Mouse (Mus musculus): Measurements from ENCODE around the gene Mapk6. TPM values are rescaled to one million over a fixed set of nuclear protein-coding genes. Genes with fewer than 3 reads are reported as not detected.

Gene Mapk6
- polyA plus RNA-seq, 1 experiment from 2014 or later, result 36.5 TPM

GRCm38 (mm10) chr9:75334440-75334839 lies 75.4 kb downstream of the Mapk6 start:
- ATAC-seq, result no peak
- Histone ChIP-seq H3K9ac (no peak overlapping the region), H3K27ac (no peak overlapping the region), H3K27me3 (replicated peaks) (no peaks in the 10 kb centered on the region), H3K36me3 (no peaks in the 10 kb centered on the region), H3K4me3 (no peak overlapping the region), H3K9me3 (replicated peaks) (no peaks in the 10 kb centered on the region), H3K4me2 (no peak overlapping the region), H3K4me1 (no peaks in the 10 kb centered on the region)
- 57% methylated on average over 4 of the region's 4 CpGs for WGBS (ENCODE audit: insufficient replicate concordance)

GRCm38 (mm10) chr9:75330821-75331220 lies 79.0 kb downstream of the Mapk6 start:
- Histone ChIP-seq H3K36me3 (no peaks in the 10 kb centered on the region), H3K27ac (no peak overlapping the region), H3K27me3 (replicated peaks) (no peaks in the 10 kb centered on the region), H3K9me3 (replicated peaks) (no peaks in the 10 kb centered on the region), H3K4me2 (no peak overlapping the region), H3K4me3 (no peak overlapping the region), H3K9ac (no peak overlapping the region), H3K4me1 (no peaks in the 10 kb centered on the region)
- ATAC-seq, result no peak
- WGBS (ENCODE audit: insufficient replicate concordance), result 73% methylated on average over 8 of the region's 8 CpGs

GRCm38 (mm10) chr9:75328047-75328446 lies 81.8 kb downstream of the Mapk6 start:
- Histone ChIP-seq H3K4me3 (no peak overlapping the region), H3K9me3 (replicated peaks) (no peaks in the 10 kb centered on the region), H3K4me1 (no peaks in the 10 kb centered on the region), H3K4me2 (no peak overlapping the region), H3K9ac (no peak overlapping the region), H3K27me3 (replicated peaks) (no peaks in the 10 kb centered on the region), H3K27ac (no peak overlapping the region), H3K36me3 (no peaks in the 10 kb centered on the region)
- ATAC-seq, result no peak
- 93% methylated on average over 3 of the region's 3 CpGs for WGBS (ENCODE audit: insufficient replicate concordance)

DNA sequence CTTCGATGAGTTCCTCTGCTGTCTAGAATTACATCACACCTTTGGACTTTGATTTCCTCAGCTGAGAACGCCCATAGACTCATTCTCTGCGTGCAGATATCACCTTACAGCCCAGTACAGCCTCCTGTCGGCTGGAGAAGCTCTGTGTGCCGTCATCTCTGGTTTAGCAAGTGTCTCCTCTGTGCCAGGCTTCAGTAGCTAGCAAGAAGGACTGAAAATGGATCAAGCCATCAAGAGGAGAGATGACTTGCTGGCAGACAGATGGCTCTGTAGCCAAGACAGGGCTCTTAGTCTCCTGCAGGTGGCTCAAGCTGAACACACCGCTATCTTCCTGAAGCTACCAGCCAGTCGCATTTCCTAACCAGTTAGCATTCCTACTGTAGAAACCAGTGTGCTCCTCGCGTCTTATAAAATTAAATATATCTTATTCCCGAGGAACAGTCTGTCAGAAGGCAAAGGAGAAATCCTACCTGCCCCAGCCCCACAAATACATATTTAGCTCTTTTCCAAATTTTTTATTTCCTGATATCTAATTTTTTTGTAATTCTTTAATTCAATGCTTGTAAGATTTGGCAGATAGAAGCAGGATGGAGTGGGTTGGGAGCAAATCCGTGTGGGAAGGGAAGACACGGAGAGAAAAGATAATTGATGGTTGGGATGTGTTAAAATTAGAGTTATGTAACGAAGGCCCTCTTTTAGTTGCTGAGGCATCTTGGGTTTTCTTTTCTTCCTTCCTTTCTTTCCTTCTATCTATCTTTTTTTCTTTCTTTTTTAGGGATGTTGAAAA lies 87.5 kb downstream of the Mapk6 start:
- no peaks in the 10 kb centered on the region for H3K9me3 ChIP-seq (replicated peaks)
- ATAC-seq, result no peak
- H3K4me1 ChIP-seq, result no peaks in the 10 kb centered on the region
- no peak overlapping the region for H3K9ac ChIP-seq
- H3K4me3 ChIP-seq, result no peak overlapping the region
- H3K36me3 ChIP-seq, result no peaks in the 10 kb centered on the region
- no peaks in the 10 kb centered on the region for H3K27me3 ChIP-seq (replicated peaks)
- 61% methylated on average over 13 of the region's 13 CpGs for WGBS (ENCODE audit: insufficient replicate concordance)
- no peak overlapping the region for H3K4me2 ChIP-seq
- no peak overlapping the region for H3K27ac ChIP-seq

- no peak overlapping the region for H3K27ac ChIP-seq
- 69% methylated on average over 3 of the region's 3 CpGs for WGBS (ENCODE audit: insufficient replicate concordance)
- no peaks in the 10 kb centered on the region for H3K36me3 ChIP-seq
- peaks cover 11% of the 10 kb centered on the region; the same call in 1 of the 2 replicates for H3K27me3 ChIP-seq (replicated peaks)
- H3K4me1 ChIP-seq, result peaks cover 7% of the 10 kb centered on the region; the same call in 1 of the 2 replicates
- no peak for ATAC-seq
- H3K4me3 ChIP-seq, result no peak overlapping the region
- no peak overlapping the region for H3K9ac ChIP-seq
- no peaks in the 10 kb centered on the region for H3K9me3 ChIP-seq (replicated peaks)
- H3K4me2 ChIP-seq, result no peak overlapping the region
These were observed 90.4 kb downstream of the Mapk6 start for GRCm38 (mm10) chr9:75319365-75319764.

Other genes starting within 250 kb of the Mapk6 start
- gene Myo5c, start 178.0 kb downstream of the Mapk6 start, polyA plus RNA-seq (2016; fragmentation: Nextera tagmentation; extraction: Ambion mirVana), result 0.41 and 0.49 TPM in 2 replicates
- gene Gnb5, start 103.7 kb downstream of the Mapk6 start, polyA plus RNA-seq (2016; fragmentation: Nextera tagmentation; extraction: Ambion mirVana), result 3.5 and 3.9 TPM in 2 replicates
- gene Bcl2l10, start 62.2 kb downstream of the Mapk6 start, polyA plus RNA-seq (2016; fragmentation: Nextera tagmentation; extraction: Ambion mirVana), result not detected in 2 replicates
- 25.9 and 26.9 TPM in 2 replicates for gene Leo1, start 31.5 kb upstream of the Mapk6 start, polyA plus RNA-seq (2016; fragmentation: Nextera tagmentation; extraction: Ambion mirVana)
- gene Tmod3, start 149.7 kb upstream of the Mapk6 start, polyA plus RNA-seq (2016; fragmentation: Nextera tagmentation; extraction: Ambion mirVana), result 37.6 and 39.0 TPM in 2 replicates
- 0.69 and 1.0 TPM in 2 replicates for gene Tmod2, start 201.3 kb upstream of the Mapk6 start, polyA plus RNA-seq (2016; fragmentation: Nextera tagmentation; extraction: Ambion mirVana)
- 6.0 and 6.4 TPM in 2 replicates for gene Lysmd2, start 215.7 kb upstream of the Mapk6 start, polyA plus RNA-seq (2016; fragmentation: Nextera tagmentation; extraction: Ambion mirVana)

Data from liver, embryonic 12.5 days (tissue).